Mouse (Mus musculus): ENCODE measurements around the gene Tsc22d4. TPM values are rescaled to one million over a fixed set of nuclear protein-coding genes. Genes with fewer than 3 reads are reported as not detected.

Tsc22d4 gene
- polyA plus RNA-seq, 1 experiment from 2014 or later = 121 TPM

DNA sequence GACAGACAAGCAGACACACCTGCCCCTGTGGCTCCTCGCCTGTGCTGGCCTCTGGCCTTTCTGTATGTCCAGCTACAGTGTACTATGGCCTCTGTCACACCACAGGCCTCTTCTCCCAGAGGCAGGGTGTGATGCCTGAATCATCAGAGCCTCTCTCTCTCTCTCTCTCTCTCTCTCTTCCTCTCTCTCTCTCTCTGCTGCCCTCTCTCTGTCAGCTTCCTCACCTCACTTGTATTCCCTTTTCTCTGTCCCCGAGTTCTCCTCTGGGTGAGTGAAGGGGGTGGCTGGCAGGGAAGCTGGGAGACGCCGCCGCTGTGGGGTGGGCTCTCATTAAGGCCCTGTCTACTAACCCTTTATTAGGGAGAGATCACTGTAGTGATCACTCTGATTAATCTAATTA, 7.0 kb upstream of the Tsc22d4 start:
- no peak for DNase-seq (ENCODE audit: low spot score)
- Histone ChIP-seq H3K27ac (ENCODE audit: low read depth) (no peak overlapping the region), H3K9me3 (ENCODE audit: control insufficient read depth, low read length) (no peaks in the 10 kb centered on the region), H3K36me3 (ENCODE audit: control insufficient read depth, insufficient read depth, low read length) (peaks cover 16% of the 10 kb centered on the region; the same call in 1 of the 2 replicates), H3K4me2 (ENCODE audit: low read length) (no peak overlapping the region), H3K27me3 (replicated peaks; ENCODE audit: control insufficient read depth, insufficient read depth, low read length) (no peaks in the 10 kb centered on the region), H3K9ac (ENCODE audit: low read length) (no peak overlapping the region), H3K4me3 (ENCODE audit: low read depth, low read length) (no peak overlapping the region), H3K4me1 (replicated peaks; ENCODE audit: control insufficient read depth, insufficient read depth, low read length) (peaks cover 20% of the 10 kb centered on the region)
- WGBS = 51% methylated on average over 5 of the region's 5 CpGs
- no peak for ATAC-seq (replicated peaks; ENCODE audit: low FRiP score, low TSS enrichment, low read depth)

DNA sequence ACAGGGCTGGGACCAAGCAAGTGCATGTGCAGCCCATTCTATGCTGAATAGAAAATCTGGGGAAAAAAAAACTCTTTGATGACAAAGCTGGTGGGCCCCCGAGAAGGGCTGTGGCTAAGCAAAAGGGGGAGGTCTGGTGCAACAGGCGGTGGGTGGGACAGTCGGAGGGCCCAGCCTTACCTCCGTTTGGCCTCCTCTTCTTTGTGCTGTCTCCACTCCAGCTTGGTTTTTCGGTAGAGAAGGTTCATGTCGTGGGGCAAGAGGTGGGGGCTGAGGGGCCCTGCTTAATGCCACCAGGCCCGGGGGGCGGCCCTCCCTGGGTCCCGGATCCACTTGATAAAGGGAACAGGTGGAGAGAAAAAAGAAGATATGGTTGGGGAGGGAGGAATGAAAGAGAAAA, 6.1 kb upstream of the Tsc22d4 start:
- Histone ChIP-seq H3K36me3 (ENCODE audit: control insufficient read depth, insufficient read depth, low read length) (peaks cover 14% of the 10 kb centered on the region; the same call in 1 of the 2 replicates), H3K4me1 (replicated peaks; ENCODE audit: control insufficient read depth, insufficient read depth, low read length) (peaks cover 16% of the 10 kb centered on the region), H3K4me2 (ENCODE audit: low read length) (peak overlapping the region; percentile 94), H3K27ac (ENCODE audit: low read depth) (no peak overlapping the region), H3K4me3 (ENCODE audit: low read depth, low read length) (no peak overlapping the region), H3K27me3 (replicated peaks; ENCODE audit: control insufficient read depth, insufficient read depth, low read length) (no peaks in the 10 kb centered on the region), H3K9me3 (ENCODE audit: control insufficient read depth, low read length) (no peaks in the 10 kb centered on the region), H3K9ac (ENCODE audit: low read length) (no peak overlapping the region)
- DNase-seq (ENCODE audit: low spot score) = no peak
- no peak for ATAC-seq (replicated peaks; ENCODE audit: low FRiP score, low TSS enrichment, low read depth)
- WGBS = 61% methylated on average over 9 of the region's 9 CpGs

DNA sequence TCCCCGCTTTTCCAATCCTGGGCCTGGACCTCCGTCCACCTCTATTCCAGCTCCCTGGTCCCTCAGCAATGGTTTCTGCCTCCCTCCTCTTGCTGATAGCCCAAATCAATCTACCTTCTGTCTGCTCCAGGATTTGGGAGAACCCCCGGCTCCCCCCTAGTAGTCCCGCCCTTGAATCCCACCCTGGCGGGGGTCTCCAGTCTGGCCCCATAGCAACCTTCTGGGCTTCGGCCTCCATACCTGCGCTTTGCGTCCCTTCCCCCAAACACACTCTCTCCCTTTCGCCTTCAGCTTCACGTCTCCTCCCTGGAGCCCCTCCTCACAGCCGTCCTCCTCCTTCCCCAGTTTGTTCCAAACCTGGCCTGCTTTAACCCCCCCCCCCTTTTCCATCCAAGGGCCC, 5.0 kb upstream of the Tsc22d4 start:
- H3K27ac ChIP-seq (ENCODE audit: low read depth) = no peak overlapping the region
- H3K4me3 ChIP-seq (ENCODE audit: low read depth, low read length) = peak overlapping the region; percentile 66
- peak overlapping the region; percentile 56 for H3K9ac ChIP-seq (ENCODE audit: low read length)
- H3K27me3 ChIP-seq (replicated peaks; ENCODE audit: control insufficient read depth, insufficient read depth, low read length) = no peaks in the 10 kb centered on the region
- WGBS = 6% methylated on average over 11 of the region's 11 CpGs
- H3K9me3 ChIP-seq (ENCODE audit: control insufficient read depth, low read length) = no peaks in the 10 kb centered on the region
- H3K36me3 ChIP-seq (ENCODE audit: control insufficient read depth, insufficient read depth, low read length) = peaks cover 6% of the 10 kb centered on the region; the same call in 1 of the 2 replicates
- H3K4me1 ChIP-seq (replicated peaks; ENCODE audit: control insufficient read depth, insufficient read depth, low read length) = peaks cover 9% of the 10 kb centered on the region
- peak overlapping the region; percentile 94 for H3K4me2 ChIP-seq (ENCODE audit: low read length)
- peak; percentile 66 for DNase-seq (ENCODE audit: low spot score)
- peak; percentile 14; the same call in 1 of the 2 replicates for ATAC-seq (replicated peaks; ENCODE audit: low FRiP score, low TSS enrichment, low read depth)

DNA sequence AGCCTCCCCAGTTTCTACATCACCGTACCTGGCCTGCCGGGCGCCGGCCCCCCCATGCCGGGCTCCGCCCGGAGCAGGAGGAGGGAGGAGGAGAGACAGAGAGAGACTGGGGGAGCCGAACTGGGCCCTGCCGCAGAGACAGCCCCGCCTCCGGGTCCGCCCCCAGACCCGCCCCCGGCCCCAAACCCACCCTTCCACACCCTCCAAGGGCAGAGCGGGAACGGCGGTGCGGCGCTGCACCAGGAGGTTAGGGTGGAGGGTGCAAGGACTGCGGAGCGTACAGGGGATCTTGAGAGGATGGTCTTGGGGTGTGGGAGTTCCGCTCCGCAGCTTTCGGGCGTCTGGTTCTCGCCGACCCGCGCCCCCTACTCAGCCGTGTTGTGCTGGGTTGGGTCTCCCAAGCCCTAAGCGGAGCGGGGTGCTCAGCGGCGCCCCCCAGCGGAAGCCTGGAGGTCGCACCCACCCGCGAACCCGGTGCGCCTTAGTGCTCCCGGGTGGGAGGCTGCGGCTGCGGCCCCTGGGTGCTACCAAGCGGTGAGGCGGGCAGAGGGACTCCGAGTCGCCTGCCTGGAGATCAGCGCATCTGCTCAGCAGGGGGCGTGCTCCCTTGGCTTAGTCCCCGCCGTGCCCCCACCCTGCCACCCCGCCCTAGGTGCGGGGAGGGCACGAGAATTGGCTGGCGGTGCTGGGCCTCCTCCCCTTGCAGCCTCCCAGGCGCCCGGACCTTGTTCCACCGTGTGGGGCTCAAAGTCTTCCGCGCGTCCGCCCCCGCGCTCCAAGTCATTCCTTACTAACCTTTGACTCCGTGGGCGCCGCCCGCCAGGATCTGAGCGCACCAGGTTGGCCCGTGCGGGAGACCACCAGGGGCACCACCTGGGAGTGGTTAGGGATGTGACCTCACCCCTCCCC, 4.3 kb upstream of the Tsc22d4 start, which contains the start of gene Nyap1:
Nyap1 (minus strand) TSS at position 585 of the 909 bp plus-strand sequence.
- Histone ChIP-seq H3K4me3 (ENCODE audit: low read depth, low read length) (peak within 1 kb of the TSS; percentile 66), H3K4me1 (replicated peaks; ENCODE audit: control insufficient read depth, insufficient read depth, low read length) (peaks cover 9% of the 10 kb centered on the region), H3K9ac (ENCODE audit: low read length) (peak within 1 kb of the TSS; percentile 56), H3K27me3 (replicated peaks; ENCODE audit: control insufficient read depth, insufficient read depth, low read length) (no peaks in the 10 kb centered on the region), H3K9me3 (ENCODE audit: control insufficient read depth, low read length) (no peaks in the 10 kb centered on the region), H3K27ac (ENCODE audit: low read depth) (peak within 1 kb of the TSS; percentile 51; the same call in 1 of the 2 replicates), H3K36me3 (ENCODE audit: control insufficient read depth, insufficient read depth, low read length) (no peaks in the 10 kb centered on the region), H3K4me2 (ENCODE audit: low read length) (peak within 1 kb of the TSS; percentile 94)
- under 1% methylated on average over 70 of the region's 71 CpGs for WGBS
- ATAC-seq (replicated peaks; ENCODE audit: low FRiP score, low TSS enrichment, low read depth) = peak; percentile 81
- DNase-seq (ENCODE audit: low spot score) = peak; percentile 94

DNA sequence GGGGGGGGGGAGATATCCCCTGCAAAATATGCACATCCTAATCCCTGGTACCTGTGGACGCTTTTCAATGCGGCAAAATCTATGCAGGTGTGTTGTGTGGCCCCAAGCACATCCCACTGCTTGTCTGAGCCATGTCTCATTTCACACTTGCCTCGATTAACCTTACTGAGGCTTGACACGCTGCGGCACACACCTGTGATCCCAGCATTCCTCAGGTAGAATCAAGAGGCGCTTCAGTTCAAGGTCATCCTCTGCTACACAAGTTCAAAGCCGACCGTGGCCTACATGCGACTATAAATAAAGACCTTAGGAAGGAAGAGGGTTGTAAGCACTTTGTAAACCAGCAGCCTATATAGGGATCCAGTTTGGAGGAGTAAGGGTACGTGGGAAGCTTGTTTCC, 3.5 kb upstream of the Tsc22d4 start:
- H3K4me1 ChIP-seq (replicated peaks; ENCODE audit: control insufficient read depth, insufficient read depth, low read length) = peaks cover 9% of the 10 kb centered on the region
- DNase-seq (ENCODE audit: low spot score) (no peak), ATAC-seq (replicated peaks; ENCODE audit: low FRiP score, low TSS enrichment, low read depth) (no peak)
- H3K4me3 ChIP-seq (ENCODE audit: low read depth, low read length) = 0 out of 2 replicates have a peak overlapping the region, but pooled peaks have one; percentile 66
- H3K27me3 ChIP-seq (replicated peaks; ENCODE audit: control insufficient read depth, insufficient read depth, low read length) = no peaks in the 10 kb centered on the region
- WGBS = 55% methylated on average over 10 of the region's 10 CpGs
- H3K9ac ChIP-seq (ENCODE audit: low read length) = no peak overlapping the region
- no peak overlapping the region for H3K27ac ChIP-seq (ENCODE audit: low read depth)
- no peaks in the 10 kb centered on the region for H3K36me3 ChIP-seq (ENCODE audit: control insufficient read depth, insufficient read depth, low read length)
- H3K4me2 ChIP-seq (ENCODE audit: low read length) = peak overlapping the region; percentile 94
- H3K9me3 ChIP-seq (ENCODE audit: control insufficient read depth, low read length) = no peaks in the 10 kb centered on the region

DNA sequence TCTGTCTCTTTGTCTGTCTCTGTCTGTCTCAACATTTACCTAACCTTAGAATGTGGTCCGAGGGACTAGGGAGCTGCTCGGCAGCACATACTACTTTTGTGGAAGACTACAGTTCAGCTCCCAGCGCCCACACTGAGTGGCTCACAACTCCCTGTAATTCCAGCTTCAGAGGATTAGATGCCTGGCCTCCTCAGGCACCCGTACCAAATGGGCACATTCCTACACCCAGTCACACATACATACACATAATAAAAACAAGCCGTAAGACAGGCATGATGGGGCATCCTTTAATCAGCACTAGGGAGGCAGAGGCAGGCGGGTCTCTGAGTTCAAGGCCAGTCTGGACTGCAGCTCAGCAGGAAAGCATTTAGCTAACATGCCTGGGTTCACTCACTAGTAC, 2.7 kb upstream of the Tsc22d4 start:
- no peaks in the 10 kb centered on the region for H3K9me3 ChIP-seq (ENCODE audit: control insufficient read depth, low read length)
- no peak overlapping the region for H3K4me3 ChIP-seq (ENCODE audit: low read depth, low read length)
- H3K36me3 ChIP-seq (ENCODE audit: control insufficient read depth, insufficient read depth, low read length) = no peaks in the 10 kb centered on the region
- no peak overlapping the region for H3K27ac ChIP-seq (ENCODE audit: low read depth)
- no peak overlapping the region for H3K9ac ChIP-seq (ENCODE audit: low read length)
- no peak for DNase-seq (ENCODE audit: low spot score)
- 91% methylated on average over 6 of the region's 6 CpGs for WGBS
- ATAC-seq (replicated peaks; ENCODE audit: low FRiP score, low TSS enrichment, low read depth) = no peak
- H3K4me2 ChIP-seq (ENCODE audit: low read length) = no peak overlapping the region
- H3K4me1 ChIP-seq (replicated peaks; ENCODE audit: control insufficient read depth, insufficient read depth, low read length) = peaks cover 13% of the 10 kb centered on the region
- H3K27me3 ChIP-seq (replicated peaks; ENCODE audit: control insufficient read depth, insufficient read depth, low read length) = no peaks in the 10 kb centered on the region

DNA sequence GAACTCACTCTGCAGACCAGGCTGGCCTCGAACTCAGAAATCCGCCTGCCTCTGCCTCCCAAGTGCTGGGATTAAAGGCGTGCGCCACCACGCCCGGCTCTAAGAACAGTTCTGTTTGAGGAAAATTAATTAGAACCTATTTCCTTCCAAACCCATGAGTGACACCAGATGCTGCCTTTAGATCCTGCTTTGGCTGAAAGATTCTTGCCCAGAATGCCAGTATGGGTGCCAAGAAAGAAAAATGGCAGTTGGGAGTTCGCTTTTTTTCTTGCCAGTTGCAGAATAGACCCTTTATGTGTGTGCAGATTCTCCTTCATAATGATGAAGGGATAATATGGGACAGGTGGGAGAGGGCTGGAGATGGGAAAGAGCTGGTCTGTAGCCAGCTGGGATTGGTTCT, 1.3 kb upstream of the Tsc22d4 start:
- no peaks in the 10 kb centered on the region for H3K36me3 ChIP-seq (ENCODE audit: control insufficient read depth, insufficient read depth, low read length)
- H3K4me2 ChIP-seq (ENCODE audit: low read length) = no peak overlapping the region
- H3K9me3 ChIP-seq (ENCODE audit: control insufficient read depth, low read length) = no peaks in the 10 kb centered on the region
- 91% methylated on average over 7 of the region's 7 CpGs for WGBS
- DNase-seq (ENCODE audit: low spot score) (no peak), ATAC-seq (replicated peaks; ENCODE audit: low FRiP score, low TSS enrichment, low read depth) (no peak)
- H3K27ac ChIP-seq (ENCODE audit: low read depth) = no peak overlapping the region
- no peak overlapping the region for H3K4me3 ChIP-seq (ENCODE audit: low read depth, low read length)
- no peak overlapping the region for H3K9ac ChIP-seq (ENCODE audit: low read length)
- H3K4me1 ChIP-seq (replicated peaks; ENCODE audit: control insufficient read depth, insufficient read depth, low read length) = peaks cover 27% of the 10 kb centered on the region
- no peaks in the 10 kb centered on the region for H3K27me3 ChIP-seq (replicated peaks; ENCODE audit: control insufficient read depth, insufficient read depth, low read length)

DNA sequence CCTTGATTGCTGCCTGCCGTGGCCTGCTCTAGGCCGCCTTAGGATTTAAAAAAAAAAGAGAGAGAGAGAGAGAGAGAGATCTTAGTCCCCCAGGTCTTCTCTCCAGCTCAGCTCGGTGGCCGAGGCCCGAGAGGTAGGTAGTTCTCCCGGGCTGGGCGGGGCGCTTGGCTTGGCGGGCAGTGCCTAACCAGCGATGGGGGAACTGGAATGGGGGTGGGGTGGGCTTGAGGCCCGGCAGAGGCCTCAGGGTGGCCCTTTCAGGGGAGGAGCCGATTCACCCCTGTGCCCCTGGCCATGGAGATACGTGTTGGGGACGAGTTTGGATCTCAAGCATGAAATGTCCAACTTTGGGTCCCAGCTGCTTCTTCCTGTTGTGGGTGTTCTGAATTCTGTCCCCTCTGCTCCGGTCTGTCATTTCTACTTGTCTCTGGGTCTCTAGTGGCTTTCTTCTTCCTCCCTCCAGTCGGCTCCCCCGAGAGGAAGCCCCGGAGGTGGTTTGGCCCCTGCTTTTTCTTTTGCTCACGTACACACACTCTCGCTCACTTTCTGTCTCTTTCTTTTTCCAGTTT, 836 bp downstream of the Tsc22d4 start:
- WGBS = 0% methylated on average over 20 of the region's 20 CpGs
- Histone ChIP-seq H3K36me3 (ENCODE audit: control insufficient read depth, insufficient read depth, low read length) (peaks cover 9% of the 10 kb centered on the region), H3K4me1 (replicated peaks; ENCODE audit: control insufficient read depth, insufficient read depth, low read length) (peaks cover 27% of the 10 kb centered on the region), H3K27ac (ENCODE audit: low read depth) (peak overlapping the region; percentile 93), H3K9me3 (ENCODE audit: control insufficient read depth, low read length) (no peaks in the 10 kb centered on the region), H3K4me2 (ENCODE audit: low read length) (peak overlapping the region; percentile 97), H3K9ac (ENCODE audit: low read length) (peak overlapping the region; percentile 77), H3K27me3 (replicated peaks; ENCODE audit: control insufficient read depth, insufficient read depth, low read length) (no peaks in the 10 kb centered on the region), H3K4me3 (ENCODE audit: low read depth, low read length) (peak overlapping the region; percentile 88)
- DNase-seq (ENCODE audit: low spot score) (no peak), ATAC-seq (replicated peaks; ENCODE audit: low FRiP score, low TSS enrichment, low read depth) (peak; percentile 38)

Measured in intestine, embryonic 14.5 days (tissue).